Mouse (Mus musculus) midbrain, embryonic 13.5 days (tissue): ENCODE measurements at regions not wholly inside any gene's neighbourhood (a gene's known extent, or its start where the extent isn't known, plus 50 kb on each side); places are given as distances from the start of the nearest gene placed in this dataset.

ENCODE experiments used
- ATAC-seq: fragments of 200-750 bp; cut with Nextera tagmentation; 2 replicates; pipeline ENCODE4 v1.8.0; 2017; ENCODE audit warnings: mild to moderate bottlenecking, moderate TSS enrichment, moderate library complexity
- H3K27ac ChIP-seq: fragments of 300-500 bp; sonication (generic); 2 replicates; pipeline ENCODE4 v1.5.1; 2015; ENCODE audit warnings: inconsistent platforms, mild to moderate bottlenecking, moderate library complexity
- H3K27me3 ChIP-seq: fragments of 300-500 bp; sonication (generic); 2 replicates; pipeline ENCODE4 v1.6.1; 2015; ENCODE audit warnings: mild to moderate bottlenecking, inconsistent platforms
- H3K36me3 ChIP-seq: fragments of 300-500 bp; sonication (generic); 2 replicates; pipeline ENCODE4 v1.6.1; 2015; ENCODE audit warnings: mild to moderate bottlenecking, inconsistent platforms
- H3K4me1 ChIP-seq: fragments of 300-500 bp; sonication (generic); replicated peaks from 2 replicates; pipeline ENCODE4 v1.6.1; 2015; ENCODE audit warnings: inconsistent platforms
- H3K4me2 ChIP-seq: fragments of 300-500 bp; sonication (generic); replicated peaks from 2 replicates; pipeline ENCODE4 v1.6.1; 2015; ENCODE audit warnings: moderate library complexity, mild to moderate bottlenecking, inconsistent platforms
- H3K4me3 ChIP-seq: fragments of 300-500 bp; sonication (generic); replicated peaks from 2 replicates; pipeline ENCODE4 v1.5.1; 2015; ENCODE audit warnings: mild to moderate bottlenecking, inconsistent platforms
- H3K9ac ChIP-seq: fragments of 300-500 bp; sonication (generic); replicated peaks from 2 replicates; pipeline ENCODE4 v1.6.1; 2015; ENCODE audit warnings: mild to moderate bottlenecking, inconsistent platforms
- H3K9me3 ChIP-seq: fragments of 300-500 bp; sonication (generic); 2 replicates; pipeline ENCODE4 v1.6.1; 2016; ENCODE audit warnings: mild to moderate bottlenecking, inconsistent platforms
- WGBS: fragments of 180-500 bp; shearing (Covaris S2); methylation state at CpG from one replicate; pipeline ENCODE4 v1.1.7; 2015; 5-methylcytosine and 5-hydroxymethylcytosine counted together

DNA sequence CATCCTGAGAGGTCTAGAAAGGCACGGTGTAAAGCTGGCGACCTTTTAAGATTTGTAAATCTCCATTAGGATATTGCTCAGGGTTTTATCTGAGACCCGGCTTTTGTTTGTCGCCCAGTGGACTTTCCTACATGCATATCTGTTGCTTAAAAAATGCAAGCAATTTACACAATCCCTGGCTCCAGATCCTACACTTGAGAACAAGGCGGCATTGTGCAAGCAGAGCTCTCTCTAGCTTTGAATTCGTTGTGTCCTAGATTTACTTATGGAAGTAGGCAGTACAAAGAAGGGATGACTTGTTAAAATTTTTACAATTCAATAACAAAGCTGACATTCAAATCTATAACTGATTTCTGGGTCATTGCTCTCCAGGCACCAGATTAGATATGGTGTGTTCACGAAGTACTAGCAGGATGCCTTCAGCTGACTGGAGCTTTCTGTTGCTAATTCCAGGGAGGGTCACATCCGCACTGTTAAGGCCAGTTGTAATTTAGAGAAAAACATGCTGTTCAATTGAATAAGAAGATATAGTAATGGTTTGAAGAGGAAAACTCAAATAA lies 62.2 kb upstream of the Teddm2 start:
- 35% methylated on average over 8 of the region's 8 CpGs for WGBS
- Histone ChIP-seq H3K27ac (no peak overlapping the region), H3K27me3 (no peaks in the 10 kb centered on the region), H3K4me2 (no peak overlapping the region), H3K4me3 (no peak overlapping the region), H3K4me1 (no peaks in the 10 kb centered on the region), H3K9me3 (no peaks in the 10 kb centered on the region), H3K36me3 (no peaks in the 10 kb centered on the region), H3K9ac (no peak overlapping the region)
- 0 out of 2 replicates have a peak, but pooled peaks have one; percentile 30 for ATAC-seq

GRCm38 (mm10) chr1:153963744-153964342 lies 63.8 kb upstream of the Teddm2 start:
- Histone ChIP-seq H3K9ac (no peak overlapping the region), H3K4me2 (no peak overlapping the region), H3K4me3 (no peak overlapping the region), H3K4me1 (no peaks in the 10 kb centered on the region), H3K36me3 (no peaks in the 10 kb centered on the region), H3K27me3 (no peaks in the 10 kb centered on the region), H3K27ac (no peak overlapping the region), H3K9me3 (no peaks in the 10 kb centered on the region)
- ATAC-seq: no peak
- WGBS: 85% methylated on average over 9 of the region's 9 CpGs

DNA sequence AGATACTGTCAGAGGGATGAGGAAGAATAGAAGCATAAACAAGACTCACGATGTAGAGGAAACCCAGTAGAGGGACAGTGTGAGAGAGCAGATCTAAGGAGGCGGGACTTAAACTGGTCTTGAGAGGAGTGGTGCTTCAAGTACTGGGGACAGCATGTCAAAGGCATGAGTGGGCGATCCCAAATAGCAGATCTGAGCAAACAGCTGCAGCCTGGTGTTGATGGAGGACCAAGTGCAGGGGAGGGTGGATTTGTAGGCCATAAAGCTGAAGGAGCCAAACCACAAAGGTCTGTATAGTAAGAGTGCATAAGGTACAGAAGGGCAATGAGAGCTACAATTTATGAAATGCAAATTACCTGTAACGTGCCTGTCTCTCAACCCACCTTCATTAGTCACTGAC lies 69.4 kb upstream of the Teddm2 start:
- no peaks in the 10 kb centered on the region for H3K27me3 ChIP-seq
- no peak overlapping the region for H3K9ac ChIP-seq
- ATAC-seq: no peak
- no peak overlapping the region for H3K4me2 ChIP-seq
- H3K36me3 ChIP-seq: no peaks in the 10 kb centered on the region
- WGBS: 85% methylated on average over 4 of the region's 4 CpGs
- no peak overlapping the region for H3K27ac ChIP-seq
- H3K9me3 ChIP-seq: no peaks in the 10 kb centered on the region
- no peaks in the 10 kb centered on the region for H3K4me1 ChIP-seq
- no peak overlapping the region for H3K4me3 ChIP-seq

DNA sequence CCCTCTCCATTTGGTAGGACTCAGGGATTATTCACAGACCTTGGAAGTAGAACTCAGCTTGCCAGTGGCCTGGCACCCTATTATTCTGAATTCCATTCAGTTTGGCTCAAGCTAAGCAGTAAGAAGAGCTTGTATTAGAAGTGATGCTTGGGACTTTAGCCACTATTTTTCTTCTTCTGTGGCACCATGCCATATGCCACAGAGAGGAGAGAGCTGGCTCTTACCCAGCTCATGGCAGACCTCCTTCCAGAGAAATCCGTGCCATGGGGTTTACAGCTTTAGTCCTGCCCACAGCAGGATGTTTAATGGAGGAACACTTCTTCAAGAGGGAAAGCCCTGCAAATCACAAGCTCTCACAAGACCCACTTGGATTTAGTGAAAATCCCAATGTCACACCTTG lies 74.3 kb upstream of the Teddm2 start:
- 76% methylated on average over 1 of the region's 1 CpGs for WGBS
- no peak overlapping the region for H3K9ac ChIP-seq
- H3K4me3 ChIP-seq: no peak overlapping the region
- H3K27me3 ChIP-seq: peaks cover 2% of the 10 kb centered on the region; the same call in 1 of the 2 replicates
- H3K4me2 ChIP-seq: no peak overlapping the region
- no peaks in the 10 kb centered on the region for H3K36me3 ChIP-seq
- no peak overlapping the region for H3K27ac ChIP-seq
- no peak for ATAC-seq
- peaks cover 10% of the 10 kb centered on the region for H3K4me1 ChIP-seq
- H3K9me3 ChIP-seq: no peaks in the 10 kb centered on the region

GRCm38 (mm10) chr1:153977963-153978726 lies 78.1 kb upstream of the Teddm2 start:
- peak; percentile 86 for ATAC-seq
- Histone ChIP-seq H3K4me3 (no peak overlapping the region), H3K27ac (peak overlapping the region; percentile 30), H3K4me2 (no peak overlapping the region), H3K27me3 (peaks cover 30% of the 10 kb centered on the region), H3K9me3 (no peaks in the 10 kb centered on the region), H3K4me1 (peaks cover 16% of the 10 kb centered on the region), H3K9ac (no peak overlapping the region), H3K36me3 (no peaks in the 10 kb centered on the region)
- 13% methylated on average over 5 of the region's 5 CpGs for WGBS

DNA sequence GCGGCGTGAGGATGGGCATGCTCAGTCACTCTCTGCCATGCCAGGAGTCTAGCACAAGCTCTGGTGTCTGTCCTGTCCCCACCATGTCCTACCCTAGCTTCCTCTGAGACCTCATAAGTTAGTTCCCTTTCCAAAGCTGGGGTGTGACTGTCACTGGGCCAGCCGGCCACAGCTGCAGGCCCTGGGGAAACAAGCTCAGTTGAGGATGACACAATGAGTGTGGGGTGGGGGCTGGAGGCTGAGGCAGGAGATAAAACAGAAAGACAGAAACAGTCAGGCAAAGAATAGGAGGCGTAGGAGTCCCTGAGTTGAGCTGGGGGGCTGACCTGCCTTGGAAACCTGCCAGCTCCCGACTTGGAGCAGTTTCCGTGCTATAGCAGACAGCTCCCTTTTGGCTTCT lies 80.9 kb upstream of the Teddm2 start:
- Histone ChIP-seq H3K9ac (no peak overlapping the region), H3K27ac (no peak overlapping the region), H3K27me3 (peaks cover 30% of the 10 kb centered on the region), H3K4me1 (peaks cover 16% of the 10 kb centered on the region), H3K9me3 (no peaks in the 10 kb centered on the region), H3K4me3 (no peak overlapping the region), H3K4me2 (no peak overlapping the region), H3K36me3 (no peaks in the 10 kb centered on the region)
- no peak for ATAC-seq
- WGBS: 77% methylated on average over 6 of the region's 6 CpGs

DNA sequence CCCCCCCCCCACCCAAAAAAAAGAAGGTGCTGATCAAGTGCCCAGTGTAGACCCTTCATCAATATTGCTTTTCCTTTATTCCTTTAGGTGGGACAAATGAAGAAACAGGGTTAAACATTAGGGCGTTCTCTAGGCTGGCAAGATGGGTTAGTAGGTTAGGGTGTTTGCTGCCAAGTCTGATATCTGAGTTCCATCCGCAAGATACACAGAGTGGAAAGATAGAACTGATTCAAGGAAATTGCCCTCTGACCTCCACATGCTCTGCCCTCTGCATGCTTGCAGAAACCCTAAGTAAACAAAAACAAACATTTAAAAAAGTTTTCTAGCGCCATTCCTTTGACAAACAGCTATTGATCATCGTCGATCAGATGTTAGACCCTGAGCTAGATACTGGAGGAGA lies 85.6 kb upstream of the Teddm2 start:
- Histone ChIP-seq H3K4me1 (peaks cover 6% of the 10 kb centered on the region), H3K9me3 (no peaks in the 10 kb centered on the region), H3K27ac (no peak overlapping the region), H3K4me3 (no peak overlapping the region), H3K9ac (no peak overlapping the region), H3K27me3 (peaks cover 16% of the 10 kb centered on the region), H3K36me3 (no peaks in the 10 kb centered on the region), H3K4me2 (no peak overlapping the region)
- WGBS: 97% methylated on average over 5 of the region's 5 CpGs
- ATAC-seq: no peak

DNA sequence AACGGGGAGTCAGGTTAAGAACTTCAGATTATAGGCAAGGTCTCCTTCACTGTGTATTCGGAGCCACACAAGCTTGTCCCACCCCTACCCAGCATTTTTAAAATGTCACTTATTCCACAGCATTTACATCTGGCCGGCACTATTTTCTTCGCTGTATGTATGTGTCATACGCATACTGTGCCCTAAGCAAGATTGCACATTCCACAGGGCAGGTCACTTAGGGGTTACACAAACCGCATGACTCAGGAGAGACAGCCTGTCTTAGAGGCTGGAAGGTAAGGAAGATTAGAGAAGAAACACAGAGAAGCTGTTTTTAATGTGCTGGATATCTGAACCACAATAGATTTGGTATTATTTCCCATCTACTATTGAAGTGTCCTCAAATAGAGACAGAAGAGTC lies 86.6 kb upstream of the Teddm2 start:
- no peaks in the 10 kb centered on the region for H3K9me3 ChIP-seq
- 93% methylated on average over 6 of the region's 6 CpGs for WGBS
- H3K4me3 ChIP-seq: no peak overlapping the region
- H3K4me2 ChIP-seq: no peak overlapping the region
- peaks cover 5% of the 10 kb centered on the region; the same call in 1 of the 2 replicates for H3K27me3 ChIP-seq
- no peaks in the 10 kb centered on the region for H3K36me3 ChIP-seq
- no peak for ATAC-seq
- no peaks in the 10 kb centered on the region for H3K4me1 ChIP-seq
- H3K27ac ChIP-seq: no peak overlapping the region
- no peak overlapping the region for H3K9ac ChIP-seq

- no peak for ATAC-seq
- H3K4me2 ChIP-seq: no peak overlapping the region
- no peak overlapping the region for H3K4me3 ChIP-seq
- no peaks in the 10 kb centered on the region for H3K4me1 ChIP-seq
- no peaks in the 10 kb centered on the region for H3K36me3 ChIP-seq
- no peak overlapping the region for H3K27ac ChIP-seq
- no peak overlapping the region for H3K9ac ChIP-seq
- no peaks in the 10 kb centered on the region for H3K9me3 ChIP-seq
- H3K27me3 ChIP-seq: no peaks in the 10 kb centered on the region; the same call in 1 of the 2 replicates
- 55% methylated on average over 2 of the region's 2 CpGs for WGBS
Observed at GRCm38 (mm10) chr1:153988297-153988696, 88.3 kb upstream of the Teddm2 start.

DNA sequence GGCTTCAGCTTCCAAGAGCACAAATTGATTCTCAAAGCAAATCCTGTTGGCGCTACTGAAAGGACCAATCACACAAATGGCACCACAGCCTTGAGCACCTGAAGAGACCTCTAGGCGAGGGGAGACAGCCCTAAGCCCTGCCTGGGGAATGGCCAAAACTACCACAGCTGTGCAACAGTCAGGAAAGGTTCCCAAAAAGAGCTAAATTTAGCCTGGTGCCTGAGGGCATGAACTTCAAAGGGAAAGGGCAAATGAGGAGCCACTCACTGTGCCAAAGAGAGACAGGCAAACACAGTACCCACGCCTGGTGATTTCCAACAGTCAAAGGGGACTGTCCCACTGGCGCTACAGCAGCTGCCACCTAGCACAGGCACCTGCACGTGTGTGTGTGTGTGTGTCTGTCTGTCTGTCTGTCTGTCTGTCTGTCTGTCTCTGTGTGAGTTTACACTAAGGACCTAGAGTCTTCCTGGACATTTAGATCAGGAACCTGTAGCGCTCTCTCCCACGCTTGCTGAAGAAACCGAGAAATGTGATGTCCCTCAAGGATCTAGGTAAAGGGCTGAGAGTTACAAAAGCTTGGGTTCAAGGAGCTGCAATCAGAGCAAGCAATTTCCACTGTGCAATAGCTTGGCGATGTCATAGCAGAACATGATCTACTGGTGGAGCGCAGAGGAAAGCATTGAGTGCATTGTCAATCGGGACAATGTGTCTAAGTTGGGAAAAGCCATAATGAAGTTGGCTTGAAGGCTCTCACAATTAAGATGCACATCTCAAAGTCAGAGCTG lies 90.8 kb upstream of the Teddm2 start:
- no peak for ATAC-seq
- H3K27ac ChIP-seq: no peak overlapping the region
- H3K9me3 ChIP-seq: no peaks in the 10 kb centered on the region
- no peak overlapping the region for H3K9ac ChIP-seq
- H3K27me3 ChIP-seq: no peaks in the 10 kb centered on the region
- no peaks in the 10 kb centered on the region for H3K4me1 ChIP-seq
- H3K4me3 ChIP-seq: no peak overlapping the region
- 90% methylated on average over 11 of the region's 11 CpGs for WGBS
- no peaks in the 10 kb centered on the region for H3K36me3 ChIP-seq
- no peak overlapping the region for H3K4me2 ChIP-seq

- Histone ChIP-seq H3K4me1 (no peaks in the 10 kb centered on the region), H3K9me3 (no peaks in the 10 kb centered on the region), H3K4me2 (no peak overlapping the region), H3K4me3 (no peak overlapping the region), H3K9ac (no peak overlapping the region), H3K27ac (no peak overlapping the region), H3K27me3 (no peaks in the 10 kb centered on the region), H3K36me3 (no peaks in the 10 kb centered on the region)
- 71% methylated on average over 3 of the region's 3 CpGs for WGBS
- no peak for ATAC-seq
Observed at GRCm38 (mm10) chr1:153992466-153992865, 92.4 kb upstream of the Teddm2 start.

DNA sequence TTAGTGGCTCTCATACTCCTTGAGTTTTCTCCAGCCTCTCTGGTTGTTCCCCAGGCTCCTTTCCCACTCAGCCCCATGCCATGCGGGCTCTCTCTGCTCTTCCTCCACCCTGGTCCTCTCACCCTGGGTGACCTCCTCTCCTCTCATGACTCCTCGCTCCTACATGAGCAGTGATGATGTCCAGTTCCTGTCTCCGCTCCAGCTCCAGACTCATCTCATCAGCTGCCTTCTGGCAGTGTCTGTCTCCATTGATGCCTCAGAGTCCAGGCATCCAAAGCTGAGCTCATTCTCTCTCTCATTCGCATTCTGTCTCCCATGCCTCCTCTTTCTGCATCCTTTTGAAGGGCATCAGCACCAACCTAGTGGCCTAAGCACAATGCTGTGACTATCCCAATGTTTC lies 94.8 kb upstream of the Teddm2 start:
- Histone ChIP-seq H3K36me3 (no peaks in the 10 kb centered on the region), H3K4me1 (no peaks in the 10 kb centered on the region), H3K4me2 (no peak overlapping the region), H3K9me3 (no peaks in the 10 kb centered on the region), H3K27me3 (no peaks in the 10 kb centered on the region), H3K4me3 (no peak overlapping the region), H3K9ac (no peak overlapping the region), H3K27ac (no peak overlapping the region)
- ATAC-seq: no peak
- 95% methylated on average over 4 of the region's 4 CpGs for WGBS
